12 mouse cellular contexts compared by ENCODE assay signal in the genomic region with DNA sequence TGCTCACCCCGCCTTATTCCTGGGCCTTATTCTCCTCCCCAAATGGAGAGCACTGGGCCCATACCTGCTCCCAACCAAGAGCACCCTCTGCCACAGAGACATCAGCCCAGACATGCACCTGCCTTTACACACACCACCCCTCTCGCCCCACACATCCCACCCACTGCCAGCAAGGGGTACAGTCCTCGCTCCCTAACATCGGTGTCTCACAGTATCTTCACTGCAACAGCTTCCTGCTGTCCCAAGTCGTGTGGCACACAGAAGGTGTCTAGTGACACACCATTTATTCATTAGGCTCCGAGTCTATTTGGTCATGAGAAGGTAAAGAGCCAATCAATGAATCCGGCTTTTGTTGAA. TPM values are rescaled to one million over a fixed set of nuclear protein-coding genes. Genes with fewer than 3 reads are reported as not detected.
DNase-seq lines count a peak whose midpoint lies in the region; ATAC-seq and TF ChIP-seq lines count a peak whose summit lies in the region.
"Had no signal": no experiment of that assay in that cellular context is flagged by ENCODE, and none has a peak within 500 bp of the region (broad histone marks: within the 10 kb centered on the region; RNA-seq: fewer than 3 reads in every experiment).

No protein-coding gene starts in this region.

- ATAC-seq in heart, embryonic 12.5 days (ENCODE audit: insufficient number of reproducible peaks, low FRiP score), result no peak
- peak; percentile 45; the same call in 1 of the 2 replicates for ATAC-seq in embryonic facial prominence, embryonic 15.5 days (ENCODE audit: insufficient number of reproducible peaks, low FRiP score, low TSS enrichment, low read depth)
- ATAC-seq in midbrain, postnatal 0 days (ENCODE audit: low FRiP score), result peak; percentile 11; the same call in 1 of the 2 replicates
- no peak for ATAC-seq in lung, postnatal 0 days

- peak overlapping the region; percentile 28; the same call in 1 of the 2 replicates for H3K9ac ChIP-seq in heart, embryonic 12.5 days
- no peak overlapping the region for H3K9ac ChIP-seq in embryonic facial prominence, embryonic 15.5 days
- no peak overlapping the region for H3K9ac ChIP-seq in midbrain, postnatal 0 days (replicated peaks; ENCODE audit: low read length, poor library complexity, severe bottlenecking)
- H3K9ac ChIP-seq in lung, postnatal 0 days (replicated peaks; ENCODE audit: low read depth), result no peak overlapping the region
- H3K9ac ChIP-seq: liver, embryonic 13.5 days had no signal

- peaks cover 28% of the 10 kb centered on the region for H3K4me1 ChIP-seq in heart, embryonic 12.5 days (replicated peaks)
- H3K4me1 ChIP-seq in embryonic facial prominence, embryonic 15.5 days, result peaks cover 20% of the 10 kb centered on the region
- 0 out of 2 replicates have a peak, but pooled peaks cover 2% of the 10 kb centered on the region for H3K4me1 ChIP-seq in midbrain, postnatal 0 days (ENCODE audit: insufficient read depth, low read length)
- H3K4me1 ChIP-seq in lung, postnatal 0 days (ENCODE audit: insufficient read depth, low read depth, low read length), result peaks cover 3% of the 10 kb centered on the region; the same call in 1 of the 2 replicates

- no peak for DNase-seq in heart, adult 18-20 months
- no peak for DNase-seq in layer of hippocampus, adult 2 months (ENCODE audit: low spot score in 2 of 2)
- no peak for DNase-seq in layer of hippocampus, postnatal 10 days (ENCODE audit: low spot score in 2 of 2)
- DNase-seq in midbrain, postnatal 0 days (ENCODE audit: low spot score), result no peak
- DNase-seq in lung, postnatal 0 days (ENCODE audit: low spot score), result no peak
- DNase-seq in cerebellum, postnatal 4 days (ENCODE audit: low spot score in 2 of 2), result no peak
- DNase-seq: cerebellum, adult 9-11 months; liver, embryonic 13.5 days had no signal

- no peak for TF ChIP-seq CTCF in layer of hippocampus, adult 2 months (conservative IDR thresholded peaks at IDR 0.05)
- no peak for TF ChIP-seq CTCF in midbrain, postnatal 0 days (IDR thresholded peaks at IDR 0.05)
- no peak for TF ChIP-seq CTCF in lung, postnatal 0 days (IDR thresholded peaks at IDR 0.05)

- H3K27me3 ChIP-seq in heart, embryonic 12.5 days (replicated peaks), result peaks cover 7% of the 10 kb centered on the region; the same call in 1 of the 2 replicates
- H3K27me3 ChIP-seq in embryonic facial prominence, embryonic 15.5 days, result no peaks in the 10 kb centered on the region
- no peaks in the 10 kb centered on the region for H3K27me3 ChIP-seq in midbrain, postnatal 0 days (ENCODE audit: insufficient read depth, low read length)
- no peaks in the 10 kb centered on the region for H3K27me3 ChIP-seq in lung, postnatal 0 days (replicated peaks; ENCODE audit: insufficient read depth, low read length)
- H3K27me3 ChIP-seq: liver, embryonic 13.5 days had no signal

- WGBS in heart, embryonic 12.5 days, result 71% methylated on average over 7 of the region's 7 CpGs
- 63% methylated on average over 7 of the region's 7 CpGs for WGBS in embryonic facial prominence, embryonic 15.5 days
- WGBS in midbrain, postnatal 0 days, result 69% methylated on average over 7 of the region's 7 CpGs
- 67% methylated on average over 7 of the region's 7 CpGs for WGBS in lung, postnatal 0 days

- H3K27ac ChIP-seq in heart, embryonic 12.5 days (ENCODE audit: poor library complexity, severe bottlenecking), result no peak overlapping the region
- H3K27ac ChIP-seq in layer of hippocampus, adult 2 months, result peak overlapping the region; percentile 32
- H3K27ac ChIP-seq in embryonic facial prominence, embryonic 15.5 days (replicated peaks), result no peak overlapping the region
- no peak overlapping the region for H3K27ac ChIP-seq in midbrain, postnatal 0 days (ENCODE audit: low read depth, low read length)
- H3K27ac ChIP-seq in lung, postnatal 0 days (ENCODE audit: low read length), result no peak overlapping the region
- H3K27ac ChIP-seq: liver, embryonic 13.5 days had no signal

- no peak overlapping the region for H3K4me3 ChIP-seq in heart, embryonic 12.5 days
- H3K4me3 ChIP-seq in layer of hippocampus, adult 2 months, result no peak overlapping the region
- no peak overlapping the region for H3K4me3 ChIP-seq in embryonic facial prominence, embryonic 15.5 days (replicated peaks)
- H3K4me3 ChIP-seq in midbrain, postnatal 0 days (ENCODE audit: low read depth, low read length), result no peak overlapping the region
- H3K4me3 ChIP-seq in lung, postnatal 0 days (ENCODE audit: low read depth, low read length), result no peak overlapping the region
- H3K4me3 ChIP-seq: liver, embryonic 13.5 days; megakaryocyte, embryonic 14.5 days had no signal

- no peaks in the 10 kb centered on the region for H3K9me3 ChIP-seq in heart, embryonic 12.5 days (replicated peaks)
- no peaks in the 10 kb centered on the region for H3K9me3 ChIP-seq in embryonic facial prominence, embryonic 15.5 days (replicated peaks)
- no peaks in the 10 kb centered on the region for H3K9me3 ChIP-seq in midbrain, postnatal 0 days (ENCODE audit: low read length)
- H3K9me3 ChIP-seq in lung, postnatal 0 days (ENCODE audit: low read length), result no peaks in the 10 kb centered on the region
- H3K9me3 ChIP-seq: liver, embryonic 13.5 days; megakaryocyte, embryonic 14.5 days had no signal

- no peak overlapping the region for H3K4me2 ChIP-seq in heart, embryonic 12.5 days
- no peak overlapping the region for H3K4me2 ChIP-seq in embryonic facial prominence, embryonic 15.5 days (replicated peaks)
- no peak overlapping the region for H3K4me2 ChIP-seq in midbrain, postnatal 0 days (ENCODE audit: low read depth, low read length, poor library complexity, severe bottlenecking)
- no peak overlapping the region for H3K4me2 ChIP-seq in lung, postnatal 0 days (replicated peaks; ENCODE audit: low read depth, low read length)
- H3K4me2 ChIP-seq: liver, embryonic 13.5 days had no signal

- no peak for TF ChIP-seq EP300 in lung, postnatal 0 days (IDR thresholded peaks at IDR 0.05)

- no peaks in the 10 kb centered on the region for H3K36me3 ChIP-seq in heart, embryonic 12.5 days
- H3K36me3 ChIP-seq in embryonic facial prominence, embryonic 15.5 days, result no peaks in the 10 kb centered on the region
- no peaks in the 10 kb centered on the region for H3K36me3 ChIP-seq in midbrain, postnatal 0 days (ENCODE audit: insufficient read depth, low read length)
- no peaks in the 10 kb centered on the region for H3K36me3 ChIP-seq in lung, postnatal 0 days (ENCODE audit: insufficient read depth, low read length)
- H3K36me3 ChIP-seq: G1E; liver, embryonic 13.5 days had no signal

RNA-seq across cellular contexts. Expression of gene Clmn, which starts 34.6 kb away (rescaled TPM):
- 0.56 and 1.3 TPM in 2 replicates for polyA plus RNA-seq in heart, embryonic 12.5 days (2016; fragmentation: Nextera tagmentation; extraction: Ambion mirVana)
- total RNA-seq in heart, adult 18-20 months (2021), result 1 to 10 TPM; 1.9 to 2.9 TPM
- 100 to 1,000 TPM; 103 to 108 TPM for total RNA-seq in layer of hippocampus, adult 2 months (2021)
- 10 to 100 TPM; 42.3 to 43.7 TPM for total RNA-seq in layer of hippocampus, postnatal 10 days (2021)
- polyA plus RNA-seq in embryonic facial prominence, embryonic 15.5 days (2015; fragmentation: Nextera tagmentation; extraction: Ambion mirVana), result 3.4 and 4.1 TPM in 2 replicates
- total RNA-seq in midbrain, postnatal 0 days (2014; rRNA removed), result 2.2 and 3.1 TPM in 2 replicates
- 1.4 and 2.4 TPM in 2 replicates for polyA plus RNA-seq in midbrain, postnatal 0 days (2015; fragmentation: Nextera tagmentation; extraction: Ambion mirVana)
- 2.0 and 2.5 TPM in 2 replicates for polyA plus RNA-seq in lung, postnatal 0 days (2015; fragmentation: Nextera tagmentation; extraction: Ambion mirVana)
- polyA plus RNA-seq: G1E had no signal

Comparison
In these comparisons a context has a peak if more than half of its experiments do, and no peak if none do; other contexts are left out.
1. ATAC-seq: peak in embryonic facial prominence, embryonic 15.5 days (single experiment) and midbrain, postnatal 0 days (single experiment); none in heart, embryonic 12.5 days (single experiment) and lung, postnatal 0 days (single experiment).
2. RNA of gene Clmn, which starts 34.6 kb away (total RNA-seq): 103 to 108 TPM in layer of hippocampus, adult 2 months and 42.3 to 43.7 TPM in layer of hippocampus, postnatal 10 days; 1.9 to 2.9 TPM in heart, adult 18-20 months and 2.2 to 3.1 TPM in midbrain, postnatal 0 days; every median in the first group is over 10 times any median in the second.